Mouse (Mus musculus) heart, embryonic 16.5 days (tissue): ENCODE results near the gene Nebl. TPM values are rescaled to one million over a fixed set of nuclear protein-coding genes. Genes with fewer than 3 reads are reported as not detected.
A peak's percentile ranks its signal among the peaks of the same experiment; 100 is the strongest.

ENCODE experiments used
- ATAC-seq: fragments of 200-750 bp; cut with Nextera tagmentation; replicated peaks from 2 replicates; pipeline ENCODE4 v1.8.0; 2017; ENCODE audit warnings: moderate number of reproducible peaks; ENCODE audit not compliant: insufficient read depth, low FRiP score; ENCODE audit errors: extremely low read depth
- H3K27ac ChIP-seq: fragments of 300-500 bp; sonication (generic); 2 replicates; pipeline ENCODE4 v1.5.1; 2014; ENCODE audit warnings: mild to moderate bottlenecking, low read length, control low read depth, moderate library complexity
- H3K27me3 ChIP-seq: fragments of 300-500 bp; sonication (generic); 2 replicates; pipeline ENCODE4 v1.6.1; 2014; ENCODE audit warnings: low read length, mixed read lengths; ENCODE audit not compliant: control insufficient read depth, insufficient read depth
- H3K36me3 ChIP-seq: fragments of 300-500 bp; sonication (generic); 2 replicates; pipeline ENCODE4 v1.6.1; 2014; ENCODE audit not compliant: control insufficient read depth, insufficient read depth
- H3K4me1 ChIP-seq: fragments of 300-500 bp; sonication (generic); 2 replicates; pipeline ENCODE4 v1.6.1; 2014; ENCODE audit warnings: low read length, mixed read lengths; ENCODE audit not compliant: control insufficient read depth, insufficient read depth
- H3K4me2 ChIP-seq: fragments of 300-500 bp; sonication (generic); 2 replicates; pipeline ENCODE4 v1.6.1; 2014; ENCODE audit warnings: low read depth, mild to moderate bottlenecking, control low read depth, low read length
- H3K4me3 ChIP-seq: fragments of 300-500 bp; sonication (generic); 2 replicates; pipeline ENCODE4 v1.5.1; 2014; ENCODE audit warnings: mild to moderate bottlenecking, control low read depth, low read length
- H3K9ac ChIP-seq: fragments of 300-500 bp; sonication (generic); 2 replicates; pipeline ENCODE4 v1.6.1; 2014; ENCODE audit warnings: low read length, control low read depth
- H3K9me3 ChIP-seq: fragments of 300-500 bp; sonication (generic); replicated peaks from 2 replicates; pipeline ENCODE4 v1.6.1; 2016; ENCODE audit warnings: low read length; ENCODE audit not compliant: control insufficient read depth
- WGBS: fragments of 180-500 bp; shearing (Covaris S2); extraction: QIAGEN DNeasy Blood & Tissue Kit; methylation state at CpG from one replicate; pipeline ENCODE4 v1.1.7; 2014; 5-methylcytosine and 5-hydroxymethylcytosine counted together
- polyA plus RNA-seq: library from polyadenylated mRNA; unstranded; fragments of >200 nt; fragmentation: Nextera tagmentation; extraction: Ambion mirVana; gene quantifications from 2 replicates; pipeline ENCODE4 v1.2.1, GENCODE M21; 2015

The Nebl gene
- polyA plus RNA-seq, 1 experiment from 2014 or later: 258 TPM

DNA sequence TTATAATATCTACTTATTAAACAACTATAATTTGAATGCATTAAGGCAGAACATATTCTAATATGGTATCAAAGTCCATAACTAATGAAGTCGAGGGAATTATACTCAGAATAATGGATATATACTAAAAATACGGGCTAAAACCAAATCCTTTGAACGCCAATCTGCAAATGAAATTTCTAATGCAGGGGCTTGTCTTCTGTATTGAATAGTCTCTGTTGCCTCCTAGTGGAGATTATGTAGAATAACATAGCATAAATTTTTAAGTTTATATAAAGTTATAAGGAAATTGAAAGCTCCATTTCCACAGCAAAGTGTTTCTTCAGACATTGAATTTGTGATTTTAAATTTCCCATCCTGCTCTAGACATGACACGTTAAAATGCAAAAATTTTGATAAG lies 315.9 kb downstream of the Nebl start:
- H3K27me3 ChIP-seq: no peaks in the 10 kb centered on the region
- H3K27ac ChIP-seq: no peak overlapping the region
- H3K9ac ChIP-seq: no peak overlapping the region
- no peaks in the 10 kb centered on the region for H3K4me1 ChIP-seq
- no peak overlapping the region for H3K4me2 ChIP-seq
- no peak for ATAC-seq
- H3K4me3 ChIP-seq: no peak overlapping the region
- H3K9me3 ChIP-seq: no peaks in the 10 kb centered on the region
- WGBS: 28% methylated on average over 4 of the region's 4 CpGs
- peaks cover 14% of the 10 kb centered on the region for H3K36me3 ChIP-seq

DNA sequence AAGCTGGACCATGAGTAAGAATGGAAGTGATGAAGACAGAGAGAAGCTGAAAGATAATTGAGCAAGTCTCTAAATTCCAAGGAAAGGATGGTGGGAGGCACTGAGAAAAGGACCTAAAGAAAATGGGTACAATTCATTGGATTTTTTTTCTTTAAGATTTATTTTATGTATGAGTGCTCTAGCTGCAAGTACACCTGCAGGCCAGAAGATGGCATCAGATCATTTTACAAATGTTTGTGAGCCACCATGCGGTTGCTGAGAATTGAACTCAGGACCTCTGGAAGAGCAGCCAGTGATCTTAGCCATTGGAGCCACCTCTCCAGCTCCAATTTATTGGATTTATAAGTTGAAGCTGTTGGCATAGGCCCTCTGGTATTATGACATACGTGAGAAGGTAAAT lies 316.9 kb downstream of the Nebl start:
- no peaks in the 10 kb centered on the region for H3K27me3 ChIP-seq

DNA sequence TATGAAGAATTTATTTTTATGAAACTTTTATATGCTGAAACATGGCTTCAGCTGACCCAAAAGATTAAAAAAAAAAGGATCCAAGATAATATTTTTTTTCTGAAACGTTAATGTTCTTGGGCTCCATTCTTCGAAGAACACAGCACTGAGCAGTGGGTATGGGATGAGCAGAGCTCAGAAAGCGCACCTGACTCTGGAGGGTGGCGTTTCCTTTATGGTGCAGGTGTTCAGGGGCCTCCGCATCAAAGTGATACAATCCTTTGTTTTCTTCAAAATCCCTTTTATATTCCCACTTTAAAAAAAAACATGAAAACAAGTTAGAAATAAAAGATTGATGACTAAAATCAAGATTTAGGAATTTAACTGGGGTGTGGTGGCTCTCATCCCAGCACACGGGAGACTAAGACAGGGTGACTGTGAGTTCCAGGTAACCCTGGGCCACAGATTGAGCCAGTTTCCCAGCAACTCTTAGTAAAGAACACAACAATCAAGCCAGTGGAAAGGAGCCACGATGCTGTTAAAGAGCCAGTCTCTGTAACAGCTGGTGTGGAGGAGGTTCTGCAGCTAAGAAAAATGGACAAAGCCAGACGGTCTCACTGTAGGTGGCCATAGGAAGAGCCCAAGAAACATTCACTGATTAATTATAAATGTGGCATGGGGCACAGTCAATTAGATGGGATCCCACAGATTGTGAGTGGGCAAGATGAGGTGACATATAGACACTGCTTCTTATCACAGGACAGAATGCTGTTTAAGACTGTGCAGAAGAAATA lies 317.6 kb downstream of the Nebl start:
- peaks cover 14% of the 10 kb centered on the region for H3K36me3 ChIP-seq
- no peak for ATAC-seq
- H3K4me1 ChIP-seq: no peaks in the 10 kb centered on the region
- H3K9me3 ChIP-seq: no peaks in the 10 kb centered on the region
- no peak overlapping the region for H3K27ac ChIP-seq
- H3K4me2 ChIP-seq: no peak overlapping the region
- no peaks in the 10 kb centered on the region for H3K27me3 ChIP-seq
- no peak overlapping the region for H3K4me3 ChIP-seq
- H3K9ac ChIP-seq: no peak overlapping the region
- WGBS: 79% methylated on average over 8 of the region's 8 CpGs

More for the DNA sequence above, 316.9 kb downstream of the Nebl start:
- Histone ChIP-seq H3K4me2 (no peak overlapping the region), H3K4me3 (no peak overlapping the region), H3K36me3 (peaks cover 14% of the 10 kb centered on the region), H3K9me3 (no peaks in the 10 kb centered on the region), H3K9ac (no peak overlapping the region), H3K4me1 (no peaks in the 10 kb centered on the region), H3K27ac (no peak overlapping the region)
- WGBS: 90% methylated on average over 2 of the region's 2 CpGs
- ATAC-seq: no peak

DNA sequence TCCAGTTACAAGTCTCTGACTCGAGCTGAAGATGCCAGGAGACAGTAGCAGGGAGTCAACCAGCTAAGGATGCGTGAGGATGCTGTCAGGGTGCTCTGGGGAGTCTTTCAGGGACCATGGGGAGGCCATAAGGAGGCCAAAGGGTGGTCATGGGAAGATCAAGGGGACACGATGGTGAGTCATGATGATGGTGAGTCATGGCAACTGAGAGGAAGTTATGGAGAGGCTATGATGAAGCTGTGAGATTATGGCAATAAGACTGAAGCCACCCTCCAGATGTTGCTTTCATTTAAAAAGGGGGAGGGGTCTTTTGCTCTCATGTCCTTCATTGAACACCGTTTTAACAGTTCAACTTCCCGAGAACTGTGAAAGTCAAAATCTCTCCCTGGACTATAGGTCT lies 322.0 kb downstream of the Nebl start:
- no peak overlapping the region for H3K4me2 ChIP-seq
- peaks cover 10% of the 10 kb centered on the region for H3K36me3 ChIP-seq
- 76% methylated on average over 5 of the region's 5 CpGs for WGBS
- no peak overlapping the region for H3K9ac ChIP-seq
- H3K27me3 ChIP-seq: no peaks in the 10 kb centered on the region
- no peak overlapping the region for H3K27ac ChIP-seq
- ATAC-seq: no peak
- H3K4me1 ChIP-seq: no peaks in the 10 kb centered on the region
- no peaks in the 10 kb centered on the region for H3K9me3 ChIP-seq
- no peak overlapping the region for H3K4me3 ChIP-seq

DNA sequence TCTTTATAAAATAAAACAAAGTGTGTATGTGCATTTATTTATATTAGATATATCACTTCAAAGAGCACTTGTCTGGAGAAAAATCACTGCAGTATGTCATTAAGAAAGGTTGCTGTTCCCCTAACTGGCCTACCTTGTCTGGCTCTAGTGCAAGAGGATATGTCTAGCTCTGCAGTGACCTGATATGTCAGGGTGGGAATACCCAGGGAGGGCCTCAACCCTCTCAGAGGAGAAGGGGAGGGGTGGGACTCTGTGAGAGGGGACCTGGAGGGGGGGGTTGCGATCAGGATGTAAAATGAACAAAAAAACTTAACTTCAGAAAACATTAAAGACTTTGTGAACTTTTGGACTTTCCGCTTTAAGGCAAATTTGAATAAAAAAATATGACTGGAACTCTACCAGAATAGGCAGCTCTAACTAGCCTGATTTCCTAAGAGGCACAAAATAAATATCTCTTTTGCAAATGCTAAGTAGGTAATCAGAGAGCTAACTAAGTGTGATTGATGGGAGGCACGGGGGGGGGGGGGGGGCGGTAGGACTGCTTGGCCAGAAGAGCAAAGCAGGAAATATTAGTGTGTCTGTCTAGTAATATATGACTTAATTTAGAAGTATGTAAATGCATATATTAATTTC lies 325.2 kb downstream of the Nebl start:
- Histone ChIP-seq H3K27me3 (no peaks in the 10 kb centered on the region), H3K9ac (no peak overlapping the region), H3K36me3 (peaks cover 8% of the 10 kb centered on the region; the same call in 1 of the 2 replicates), H3K27ac (no peak overlapping the region), H3K4me1 (no peaks in the 10 kb centered on the region), H3K4me2 (no peak overlapping the region), H3K9me3 (no peaks in the 10 kb centered on the region), H3K4me3 (no peak overlapping the region)
- 60% methylated on average over 4 of the region's 4 CpGs for WGBS
- no peak for ATAC-seq

DNA sequence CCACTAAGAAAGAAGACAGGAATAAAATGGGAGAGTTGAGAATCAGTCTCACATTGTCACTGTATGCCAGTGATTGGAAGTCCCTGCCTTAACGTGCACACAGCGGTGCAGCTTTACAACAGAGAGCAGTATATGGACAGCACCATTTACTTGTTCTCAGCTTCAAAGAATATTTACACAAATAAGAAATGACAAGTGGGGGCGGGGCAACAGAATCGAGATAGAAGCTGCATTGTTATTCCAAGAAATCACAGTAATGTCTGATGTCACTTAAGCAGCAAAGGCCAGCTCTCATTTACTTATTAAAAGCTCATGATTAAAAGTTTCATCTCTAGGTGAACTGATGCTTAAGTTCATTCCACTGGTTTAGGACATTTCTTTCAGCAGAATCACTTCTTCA lies 328.8 kb downstream of the Nebl start:
- Histone ChIP-seq H3K36me3 (peaks cover 13% of the 10 kb centered on the region), H3K9ac (no peak overlapping the region), H3K27ac (no peak overlapping the region), H3K9me3 (no peaks in the 10 kb centered on the region), H3K27me3 (no peaks in the 10 kb centered on the region), H3K4me3 (no peak overlapping the region), H3K4me2 (no peak overlapping the region), H3K4me1 (no peaks in the 10 kb centered on the region)
- ATAC-seq: no peak
- WGBS: 72% methylated on average over 4 of the region's 4 CpGs

DNA sequence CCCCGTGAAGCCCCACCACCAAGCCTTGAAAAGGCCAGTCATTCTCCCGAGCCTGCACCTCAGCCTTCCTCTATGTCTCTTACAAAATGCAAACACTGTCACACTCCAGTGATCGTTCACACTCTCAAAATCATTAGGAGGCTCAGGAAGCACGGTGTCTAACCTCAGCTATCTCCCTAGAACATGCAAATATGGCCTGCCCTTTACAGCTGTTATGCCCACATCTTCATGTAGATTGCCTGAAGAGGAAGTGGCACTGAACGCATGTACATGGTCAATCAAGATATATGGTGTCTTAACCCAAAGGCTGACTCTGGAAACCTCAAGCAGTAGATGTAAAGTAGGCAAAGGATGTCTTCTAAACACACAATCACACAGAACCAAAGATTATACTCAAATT lies 335.0 kb downstream of the Nebl start:
- WGBS: 75% methylated on average over 5 of the region's 5 CpGs
- no peak for ATAC-seq
- Histone ChIP-seq H3K4me2 (no peak overlapping the region), H3K9me3 (no peaks in the 10 kb centered on the region), H3K36me3 (peaks cover 27% of the 10 kb centered on the region), H3K27ac (no peak overlapping the region), H3K4me1 (no peaks in the 10 kb centered on the region), H3K4me3 (no peak overlapping the region), H3K9ac (no peak overlapping the region), H3K27me3 (no peaks in the 10 kb centered on the region)

DNA sequence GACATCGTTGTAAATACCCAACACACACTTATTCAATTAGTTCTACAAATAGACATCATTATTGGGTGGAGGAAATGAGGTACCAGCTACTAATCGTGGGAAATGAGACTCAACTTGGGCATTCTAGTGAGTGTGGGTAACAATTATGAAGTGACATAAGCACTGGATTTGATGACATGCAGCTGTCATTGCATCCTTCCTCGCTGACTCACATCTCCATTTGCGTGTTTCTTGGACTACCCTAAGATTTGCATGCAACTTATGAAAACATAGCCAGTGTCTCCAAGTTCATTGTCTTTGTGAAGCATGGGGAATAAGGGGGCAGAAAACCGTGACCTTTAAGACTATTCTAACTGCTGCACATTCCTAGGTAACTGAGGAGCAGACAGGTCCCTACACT lies 339.9 kb downstream of the Nebl start:
- Histone ChIP-seq H3K4me3 (no peak overlapping the region), H3K27ac (no peak overlapping the region), H3K27me3 (no peaks in the 10 kb centered on the region), H3K4me2 (no peak overlapping the region), H3K9me3 (no peaks in the 10 kb centered on the region), H3K9ac (no peak overlapping the region), H3K36me3 (peaks cover 33% of the 10 kb centered on the region), H3K4me1 (no peaks in the 10 kb centered on the region)
- WGBS: 75% methylated on average over 5 of the region's 5 CpGs
- ATAC-seq: no peak

DNA sequence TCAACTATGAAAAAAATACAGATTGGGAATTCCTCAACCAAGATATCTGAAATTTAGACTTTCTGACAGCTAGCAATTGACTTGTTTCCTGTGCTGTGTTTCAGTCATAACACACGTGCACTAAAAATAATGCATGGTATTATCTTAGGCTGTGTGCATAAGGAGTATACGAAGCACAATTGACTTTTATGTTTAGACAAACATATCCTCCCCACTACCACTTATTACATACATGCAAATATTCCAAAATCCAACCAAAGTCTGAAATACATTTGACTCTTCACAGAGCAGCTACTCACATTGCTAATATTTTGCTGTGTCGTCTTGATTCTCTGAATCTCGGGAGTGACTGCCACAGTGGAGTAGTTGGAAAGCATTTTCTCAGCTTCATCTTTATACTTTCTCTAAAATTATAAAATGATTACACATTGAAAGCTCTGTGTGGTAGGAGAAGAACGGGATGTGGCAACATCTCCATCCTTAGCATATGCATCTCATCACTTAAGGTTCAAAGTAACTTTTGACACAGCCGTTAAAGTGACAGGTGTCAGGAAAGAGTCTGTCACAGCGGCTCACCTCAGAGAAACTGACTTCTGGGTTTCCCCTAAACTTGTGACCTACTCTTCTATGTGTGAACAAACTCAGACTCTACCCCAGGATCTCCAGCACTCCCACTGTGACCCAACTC lies 340.6 kb downstream of the Nebl start:
- Histone ChIP-seq H3K4me1 (no peaks in the 10 kb centered on the region), H3K9me3 (no peaks in the 10 kb centered on the region), H3K9ac (no peak overlapping the region), H3K4me2 (no peak overlapping the region), H3K27me3 (no peaks in the 10 kb centered on the region), H3K27ac (no peak overlapping the region), H3K4me3 (no peak overlapping the region), H3K36me3 (peaks cover 35% of the 10 kb centered on the region)
- WGBS: 77% methylated on average over 7 of the region's 7 CpGs
- peak; percentile 32; the same call in 1 of the 2 replicates for ATAC-seq
